Mouse (Mus musculus) CH12.LX (cell line): ENCODE data around the gene Plcd1.

ENCODE experiments used
- CTCF ChIP-seq, 2 experiments: IDR thresholded peaks in 1 of 2; conservative IDR thresholded peaks in 1 of 2; 2 replicates each; pipeline ENCODE4 v1.5.1; 2011 to 2012; ENCODE audit warnings: low read depth in 2 of 2, low read length in 2 of 2, improper control_type of control experiment in 1 of 2, inconsistent platforms in 1 of 2, mild to moderate bottlenecking in 1 of 2, moderate library complexity in 1 of 2
- E2F4 ChIP-seq: IDR thresholded peaks from 2 replicates; pipeline ENCODE4 v1.6.1; 2011; ENCODE audit warnings: low read depth, low read length, improper control_type of control experiment; ENCODE audit not compliant: insufficient replicate concordance
- GABPA ChIP-seq: IDR thresholded peaks from 2 replicates; pipeline ENCODE4 v1.6.1; 2012; ENCODE audit warnings: low read depth, low read length, improper control_type of control experiment, inconsistent platforms; ENCODE audit not compliant: insufficient replicate concordance
- MEF2A ChIP-seq: IDR thresholded peaks from 2 replicates; pipeline ENCODE4 v1.6.1; 2014; ENCODE audit warnings: low read depth, mild to moderate bottlenecking, inconsistent platforms, low read length, improper control_type of control experiment, borderline replicate concordance
- POLR2A ChIP-seq: IDR thresholded peaks from 2 replicates; pipeline ENCODE4 v1.6.1; 2011; ENCODE audit warnings: low read depth, mild to moderate bottlenecking, improper control_type of control experiment, low read length
- TCF12 ChIP-seq: IDR thresholded peaks from 2 replicates; pipeline ENCODE4 v1.6.1; 2014; ENCODE audit warnings: low read depth, mild to moderate bottlenecking, inconsistent platforms, low read length, improper control_type of control experiment
- ZMIZ1 ChIP-seq: IDR thresholded peaks from 2 replicates; pipeline ENCODE4 v1.6.1; 2012; ENCODE audit warnings: low read depth, mild to moderate bottlenecking, inconsistent platforms, low read length, improper control_type of control experiment

GRCm38 (mm10) chr9:119068266-119068665 lies 25.0 kb downstream of the Plcd1 start:
- no peak for TF ChIP-seq TCF12
- TF ChIP-seq ZMIZ1 = no peak
- no peak for TF ChIP-seq MEF2A
- no peak for TF ChIP-seq POLR2A
- no peak for TF ChIP-seq CTCF (conservative IDR thresholded peaks at IDR 0.05 in 1 of 2, IDR thresholded peaks at IDR 0.05 in 1 of 2; ENCODE audit: low read depth in 2 of 2, low read length in 2 of 2)
- TF ChIP-seq E2F4 = no peak
- no peak for TF ChIP-seq GABPA
